In genomic region chr16:18342650-18343570, GRCm38 (mm10) we compare ENCODE assay signal across 8 mouse cellular contexts. TPM values are rescaled to one million over a fixed set of nuclear protein-coding genes. Genes with fewer than 3 reads are reported as not detected.
DNase-seq lines count a peak whose midpoint lies in the region; ATAC-seq and TF ChIP-seq lines count a peak whose summit lies in the region.

No protein-coding gene starts in this region.

- H3K9ac ChIP-seq in ES-Bruce4 (ENCODE audit: low read depth, poor library complexity, severe bottlenecking) = peak overlapping the region; percentile 58; the same call in 1 of the 2 replicates
- peak overlapping the region; percentile 70 for H3K9ac ChIP-seq in hindbrain, postnatal 0 days (replicated peaks; ENCODE audit: low read length)
- peak overlapping the region; percentile 83 for H3K9ac ChIP-seq in liver, embryonic 16.5 days (ENCODE audit: low read depth, low read length)

- TF ChIP-seq CTCF in ES-Bruce4 (IDR thresholded peaks at IDR 0.05; ENCODE audit: low read depth, low read length) = no peak
- 0 out of 2 replicates have a peak, but pooled peaks have one; percentile 9 for TF ChIP-seq CTCF in hindbrain, postnatal 0 days (IDR thresholded peaks at IDR 0.05; ENCODE audit: low read depth)

- H3K4me2 ChIP-seq in hindbrain, postnatal 0 days (ENCODE audit: low read depth, low read length) = peak overlapping the region; percentile 71
- H3K4me2 ChIP-seq in liver, embryonic 16.5 days (ENCODE audit: low read depth, low read length) = peak overlapping the region; percentile 77

- no peaks in the 10 kb centered on the region for H3K9me3 ChIP-seq in ES-Bruce4 (replicated peaks; ENCODE audit: control insufficient read depth, insufficient read depth, low read length, poor library complexity, severe bottlenecking)
- no peaks in the 10 kb centered on the region for H3K9me3 ChIP-seq in hindbrain, postnatal 0 days (ENCODE audit: low read length)
- H3K9me3 ChIP-seq in liver, embryonic 16.5 days (replicated peaks; ENCODE audit: control insufficient read depth, low read length) = no peaks in the 10 kb centered on the region

- no peaks in the 10 kb centered on the region for H3K4me1 ChIP-seq in ES-Bruce4 (ENCODE audit: control insufficient read depth, insufficient read depth, low read length)
- H3K4me1 ChIP-seq in hindbrain, postnatal 0 days (ENCODE audit: insufficient read depth, low read length) = peaks cover 24% of the 10 kb centered on the region
- peaks cover 46% of the 10 kb centered on the region for H3K4me1 ChIP-seq in liver, embryonic 16.5 days (ENCODE audit: control insufficient read depth, low read depth, low read length)

- H3K27ac ChIP-seq in ES-Bruce4 (ENCODE audit: insufficient read depth, low read length) = no peak overlapping the region
- H3K27ac ChIP-seq in hindbrain, postnatal 0 days = peak overlapping the region; percentile 82
- peak overlapping the region; percentile 85 for H3K27ac ChIP-seq in liver, embryonic 16.5 days (ENCODE audit: low read length)

- H3K36me3 ChIP-seq in ES-Bruce4 (ENCODE audit: control insufficient read depth, insufficient read depth, low read length, poor library complexity, severe bottlenecking) = no peaks in the 10 kb centered on the region
- no peaks in the 10 kb centered on the region for H3K36me3 ChIP-seq in hindbrain, postnatal 0 days (ENCODE audit: insufficient read depth, low read length)
- peaks cover 5% of the 10 kb centered on the region; the same call in 1 of the 2 replicates for H3K36me3 ChIP-seq in liver, embryonic 16.5 days (ENCODE audit: control insufficient read depth, insufficient read depth)

- no peaks in the 10 kb centered on the region for H3K27me3 ChIP-seq in ES-Bruce4 (ENCODE audit: control insufficient read depth, insufficient read depth, low read length, poor library complexity, severe bottlenecking)
- H3K27me3 ChIP-seq in hindbrain, postnatal 0 days (ENCODE audit: insufficient read depth, low read length) = no peaks in the 10 kb centered on the region
- peaks cover 22% of the 10 kb centered on the region for H3K27me3 ChIP-seq in liver, embryonic 16.5 days (ENCODE audit: control insufficient read depth, insufficient read depth, low read depth, low read length)

- no peak for TF ChIP-seq EP300 in ES-Bruce4 (IDR thresholded peaks at IDR 0.05; ENCODE audit: insufficient read depth, low read depth, low read length)

- DNase-seq in cerebellum, adult 11-12 months = peak; percentile 59
- no peak for DNase-seq in cerebellum, postnatal 4 days (ENCODE audit: low spot score in 2 of 2)
- no peak for DNase-seq in hindbrain, postnatal 0 days (ENCODE audit: low spot score)
- DNase-seq in urinary bladder, postnatal 4 days (ENCODE audit: low spot score in 2 of 2) = no peak
- DNase-seq in gastrocnemius, adult 18-20 months (ENCODE audit: low spot score) = no peak

- WGBS in hindbrain, postnatal 0 days = 27% methylated on average over 9 of the region's 9 CpGs
- 8% methylated on average over 9 of the region's 9 CpGs for WGBS in liver, embryonic 16.5 days (ENCODE audit: insufficient replicate concordance)

- peak overlapping the region; percentile 81 for H3K4me3 ChIP-seq in ES-Bruce4 (ENCODE audit: low read depth, low read length)
- peak overlapping the region; percentile 65 for H3K4me3 ChIP-seq in hindbrain, postnatal 0 days (ENCODE audit: low read length)
- H3K4me3 ChIP-seq in liver, embryonic 16.5 days (ENCODE audit: low read depth, low read length) = peak overlapping the region; percentile 81

- ATAC-seq in erythroid progenitor cell, adult 5-6 weeks (replicated peaks; ENCODE audit: low FRiP score, poor library complexity, severe bottlenecking) = peak; percentile 41; the same call in 1 of the 2 replicates
- no peak for ATAC-seq in hindbrain, postnatal 0 days
- ATAC-seq in liver, embryonic 16.5 days (ENCODE audit: low read depth) = peak; percentile 8

- no peak for TF ChIP-seq POLR2A in ES-Bruce4 (IDR thresholded peaks at IDR 0.05; ENCODE audit: insufficient read depth, low read length)

RNA-seq across cellular contexts. Expression of gene Tango2, which starts 5.0 kb away (rescaled TPM):
- 19.3 and 21.3 TPM in 2 replicates for polyA plus RNA-seq in ES-Bruce4 (2011; ENCODE audit: insufficient read depth, insufficient read length, low read depth, missing spikeins)
- 61.3 and 62.5 TPM in 2 replicates for total RNA-seq in erythroid progenitor cell, adult 5-6 weeks (2015; ENCODE audit: low replicate concordance)
- total RNA-seq in erythroid progenitor cell, adult 5-6 weeks (2017; ENCODE audit: low replicate concordance) = 47.2 and 51.9 TPM in 2 replicates
- total RNA-seq in hindbrain, postnatal 0 days (2014; rRNA removed) = 43.5 and 63.3 TPM in 2 replicates
- 95.6 and 99.2 TPM in 2 replicates for polyA plus RNA-seq in hindbrain, postnatal 0 days (2015; fragmentation: Nextera tagmentation; extraction: Ambion mirVana)
- polyA plus RNA-seq in liver, embryonic 16.5 days (2015; fragmentation: Nextera tagmentation; extraction: Ambion mirVana) = 52.1 and 54.7 TPM in 2 replicates
- total RNA-seq in gastrocnemius, adult 18-20 months (2021) = 10 to 100 TPM; 42.5 to 54.5 TPM

RNA-seq across cellular contexts. Expression of gene Arvcf, which starts 5.1 kb away (rescaled TPM):
- 26.3 and 38.1 TPM in 2 replicates for polyA plus RNA-seq in ES-Bruce4 (2011; ENCODE audit: insufficient read depth, insufficient read length, low read depth, missing spikeins)
- total RNA-seq in erythroid progenitor cell, adult 5-6 weeks (2015; ENCODE audit: low replicate concordance) = 3.2 and 8.8 TPM in 2 replicates
- total RNA-seq in erythroid progenitor cell, adult 5-6 weeks (2017; ENCODE audit: low replicate concordance) = 6.2 and 22.0 TPM in 2 replicates
- 168 and 180 TPM in 2 replicates for total RNA-seq in hindbrain, postnatal 0 days (2014; rRNA removed)
- 46.3 and 48.9 TPM in 2 replicates for polyA plus RNA-seq in hindbrain, postnatal 0 days (2015; fragmentation: Nextera tagmentation; extraction: Ambion mirVana)
- polyA plus RNA-seq in liver, embryonic 16.5 days (2015; fragmentation: Nextera tagmentation; extraction: Ambion mirVana) = 8.3 and 8.6 TPM in 2 replicates
- 1 to 10 TPM; 7.7 to 8.4 TPM for total RNA-seq in gastrocnemius, adult 18-20 months (2021)

RNA-seq across cellular contexts. Expression of gene Dgcr8, which starts 53.9 kb away (rescaled TPM):
- polyA plus RNA-seq in ES-Bruce4 (2011; ENCODE audit: insufficient read depth, insufficient read length, low read depth, missing spikeins) = 75.8 and 82.7 TPM in 2 replicates
- 121 and 133 TPM in 2 replicates for total RNA-seq in erythroid progenitor cell, adult 5-6 weeks (2015; ENCODE audit: low replicate concordance)
- total RNA-seq in erythroid progenitor cell, adult 5-6 weeks (2017; ENCODE audit: low replicate concordance) = 138 and 218 TPM in 2 replicates
- total RNA-seq in hindbrain, postnatal 0 days (2014; rRNA removed) = 39.9 and 43.4 TPM in 2 replicates
- polyA plus RNA-seq in hindbrain, postnatal 0 days (2015; fragmentation: Nextera tagmentation; extraction: Ambion mirVana) = 19.1 and 20.8 TPM in 2 replicates
- 10.5 and 11.3 TPM in 2 replicates for polyA plus RNA-seq in liver, embryonic 16.5 days (2015; fragmentation: Nextera tagmentation; extraction: Ambion mirVana)
- total RNA-seq in gastrocnemius, adult 18-20 months (2021) = 10 to 100 TPM; 11.2 to 11.8 TPM
